Mouse (Mus musculus): ENCODE measurements around the gene Galntl6.
A peak's percentile ranks its signal among the peaks of the same experiment; 100 is the strongest.

Gene Galntl6

GRCm38 (mm10) chr8:57958121-57958901 is 954.1 kb downstream of the Galntl6 start:
- no peak for DNase-seq

GRCm38 (mm10) chr8:57955501-57955900 is 956.9 kb downstream of the Galntl6 start:
- DNase-seq: no peak

GRCm38 (mm10) chr8:57941113-57941512 is 971.3 kb downstream of the Galntl6 start:
- DNase-seq: no peak

- DNase-seq: no peak
Observed at GRCm38 (mm10) chr8:57939856-57940420, 972.5 kb downstream of the Galntl6 start.

- DNase-seq: peak; percentile 73
Observed at GRCm38 (mm10) chr8:57939177-57939855, 973.1 kb downstream of the Galntl6 start.

GRCm38 (mm10) chr8:57927074-57927473 is 985.4 kb downstream of the Galntl6 start:
- DNase-seq: no peak

GRCm38 (mm10) chr8:57923556-57923955 is 988.9 kb downstream of the Galntl6 start:
- no peak for DNase-seq

GRCm38 (mm10) chr8:57923130-57923529 is 989.3 kb downstream of the Galntl6 start:
- no peak for DNase-seq

GRCm38 (mm10) chr8:57922214-57923070 is 990.0 kb downstream of the Galntl6 start:
- no peak for DNase-seq

GRCm38 (mm10) chr8:57920326-57920903 is 992.0 kb downstream of the Galntl6 start:
- DNase-seq: no peak

- no peak for DNase-seq
Observed at GRCm38 (mm10) chr8:57918720-57919640, 993.5 kb downstream of the Galntl6 start.

GRCm38 (mm10) chr8:57893360-57893759 is 1019.1 kb downstream of the Galntl6 start:
- DNase-seq: no peak

- no peak for DNase-seq
Observed at GRCm38 (mm10) chr8:57892115-57892514, 1020.3 kb downstream of the Galntl6 start.

- no peak for DNase-seq
Observed at GRCm38 (mm10) chr8:57890159-57890558, 1022.3 kb downstream of the Galntl6 start.

- no peak for DNase-seq
Observed at GRCm38 (mm10) chr8:57888831-57889230, 1023.6 kb downstream of the Galntl6 start.

GRCm38 (mm10) chr8:57879452-57879851 is 1033.0 kb downstream of the Galntl6 start:
- DNase-seq: peak; percentile 7

GRCm38 (mm10) chr8:57849074-57849473 is 1063.4 kb downstream of the Galntl6 start:
- no peak for DNase-seq

GRCm38 (mm10) chr8:57843461-57843860 is 1069.0 kb downstream of the Galntl6 start:
- DNase-seq: no peak

- DNase-seq: peak; percentile 27
Observed at GRCm38 (mm10) chr8:57842462-57843391, 1069.7 kb downstream of the Galntl6 start.

- no peak for DNase-seq
Observed at GRCm38 (mm10) chr8:57841446-57841845, 1071.0 kb downstream of the Galntl6 start.

Data from right cerebral cortex, postnatal 4 days (tissue).